Mouse (Mus musculus): ENCODE data around the gene Serpina1f. TPM values are rescaled to one million over a fixed set of nuclear protein-coding genes. Genes with fewer than 3 reads are reported as not detected.
"Not testable (repeated sequence)": the region's sequence is repeated elsewhere in the genome, so short reads cannot be mapped to it uniquely, and the experiment has no call there.

The Serpina1f gene
- 214 and 308 TPM in 2 replicates for polyA plus RNA-seq (2012; rRNA removed)

- 69% methylated on average over 8 of the region's 8 CpGs for WGBS
- Histone ChIP-seq H3K36me3 (ENCODE audit: control insufficient read depth, insufficient read depth, low read length) (no peaks in the 10 kb centered on the region), H3K4me3 (ENCODE audit: insufficient read depth, low read depth, low read length) (no peak within 1 kb of the TSS), H3K4me1 (ENCODE audit: control insufficient read depth, insufficient read depth, low read length) (no peaks in the 10 kb centered on the region; the same call in 1 of the 2 replicates), H3K27ac (ENCODE audit: insufficient read depth, low read depth, low read length) (peak within 1 kb of the TSS; percentile 19; the same call in 1 of the 2 replicates), H3K27me3 (replicated peaks; ENCODE audit: control insufficient read depth, insufficient read depth, low read length) (no peaks in the 10 kb centered on the region)
- TF ChIP-seq POLR2A (IDR thresholded peaks at IDR 0.05; ENCODE audit: low read depth, low read length): no peak
- TF ChIP-seq CTCF (conservative IDR thresholded peaks at IDR 0.05; ENCODE audit: insufficient read depth, insufficient read length, low read depth, low read length): no peak
- peak; percentile 22 for DNase-seq
These were observed at the start of gene Serpina1f for GRCm38 (mm10) chr12:103695429-103695828. Serpina1f (minus strand) TSS chr12:103695529.

- H3K27me3 ChIP-seq (replicated peaks; ENCODE audit: control insufficient read depth, insufficient read depth, low read length); H3K27ac ChIP-seq (ENCODE audit: insufficient read depth, low read depth, low read length); H3K4me1 ChIP-seq (ENCODE audit: control insufficient read depth, insufficient read depth, low read length); H3K4me3 ChIP-seq (ENCODE audit: insufficient read depth, low read depth, low read length); H3K36me3 ChIP-seq (ENCODE audit: control insufficient read depth, insufficient read depth, low read length); DNase-seq: not testable (repeated sequence)
- 60% methylated on average over 6 of the region's 6 CpGs for WGBS
These were observed 42.7 kb upstream of the Serpina1f start for GRCm38 (mm10) chr12:103737791-103738580.

GRCm38 (mm10) chr12:103735566-103735965 is 40.2 kb upstream of the Serpina1f start:
- not testable (repeated sequence) for DNase-seq; H3K36me3 ChIP-seq (ENCODE audit: control insufficient read depth, insufficient read depth, low read length); H3K4me3 ChIP-seq (ENCODE audit: insufficient read depth, low read depth, low read length); H3K27me3 ChIP-seq (replicated peaks; ENCODE audit: control insufficient read depth, insufficient read depth, low read length); H3K4me1 ChIP-seq (ENCODE audit: control insufficient read depth, insufficient read depth, low read length); H3K27ac ChIP-seq (ENCODE audit: insufficient read depth, low read depth, low read length)
- WGBS: 87% methylated on average over 4 of the region's 4 CpGs

- not testable (repeated sequence) for H3K4me3 ChIP-seq (ENCODE audit: insufficient read depth, low read depth, low read length); H3K27ac ChIP-seq (ENCODE audit: insufficient read depth, low read depth, low read length)
- 78% methylated on average over 4 of the region's 4 CpGs for WGBS
These were observed 39.8 kb upstream of the Serpina1f start for GRCm38 (mm10) chr12:103735101-103735500.

GRCm38 (mm10) chr12:103711537-103711936 is 16.2 kb upstream of the Serpina1f start:
- peak; percentile 30 for DNase-seq
- H3K4me3 ChIP-seq (ENCODE audit: insufficient read depth, low read depth, low read length): no peak overlapping the region
- 70% methylated on average over 3 of the region's 3 CpGs for WGBS
- H3K36me3 ChIP-seq (ENCODE audit: control insufficient read depth, insufficient read depth, low read length): no peaks in the 10 kb centered on the region
- no peaks in the 10 kb centered on the region for H3K4me1 ChIP-seq (ENCODE audit: control insufficient read depth, insufficient read depth, low read length)
- peak; percentile 68 for TF ChIP-seq CTCF (conservative IDR thresholded peaks at IDR 0.05; ENCODE audit: insufficient read depth, insufficient read length, low read depth, low read length)
- no peak for TF ChIP-seq POLR2A (IDR thresholded peaks at IDR 0.05; ENCODE audit: low read depth, low read length)
- H3K27me3 ChIP-seq (replicated peaks; ENCODE audit: control insufficient read depth, insufficient read depth, low read length): no peaks in the 10 kb centered on the region
- no peak overlapping the region for H3K27ac ChIP-seq (ENCODE audit: insufficient read depth, low read depth, low read length)

More at GRCm38 (mm10) chr12:103735101-103735500, 39.8 kb upstream of the Serpina1f start:
- H3K4me1 ChIP-seq (ENCODE audit: control insufficient read depth, insufficient read depth, low read length); DNase-seq; H3K36me3 ChIP-seq (ENCODE audit: control insufficient read depth, insufficient read depth, low read length); H3K27me3 ChIP-seq (replicated peaks; ENCODE audit: control insufficient read depth, insufficient read depth, low read length): not testable (repeated sequence)

- H3K4me3 ChIP-seq (ENCODE audit: insufficient read depth, low read depth, low read length): no peak overlapping the region
- H3K36me3 ChIP-seq (ENCODE audit: control insufficient read depth, insufficient read depth, low read length): no peaks in the 10 kb centered on the region
- no peak overlapping the region for H3K27ac ChIP-seq (ENCODE audit: insufficient read depth, low read depth, low read length)
- WGBS: 60% methylated on average over 1 of the region's 1 CpGs
- no peaks in the 10 kb centered on the region; the same call in 1 of the 2 replicates for H3K4me1 ChIP-seq (ENCODE audit: control insufficient read depth, insufficient read depth, low read length)
- TF ChIP-seq CTCF (conservative IDR thresholded peaks at IDR 0.05; ENCODE audit: insufficient read depth, insufficient read length, low read depth, low read length) (peak; percentile 38), POLR2A (IDR thresholded peaks at IDR 0.05; ENCODE audit: low read depth, low read length) (no peak)
- peak; percentile 36 for DNase-seq
- no peaks in the 10 kb centered on the region for H3K27me3 ChIP-seq (replicated peaks; ENCODE audit: control insufficient read depth, insufficient read depth, low read length)
These were observed 15.1 kb upstream of the Serpina1f start for GRCm38 (mm10) chr12:103710405-103710804.

GRCm38 (mm10) chr12:103706113-103706512 is 10.8 kb upstream of the Serpina1f start:
- Histone ChIP-seq H3K4me3 (ENCODE audit: insufficient read depth, low read depth, low read length) (no peak overlapping the region), H3K27me3 (replicated peaks; ENCODE audit: control insufficient read depth, insufficient read depth, low read length) (no peaks in the 10 kb centered on the region), H3K36me3 (ENCODE audit: control insufficient read depth, insufficient read depth, low read length) (no peaks in the 10 kb centered on the region), H3K4me1 (ENCODE audit: control insufficient read depth, insufficient read depth, low read length) (peaks cover 7% of the 10 kb centered on the region; the same call in 1 of the 2 replicates), H3K27ac (ENCODE audit: insufficient read depth, low read depth, low read length) (no peak overlapping the region)
- TF ChIP-seq POLR2A (IDR thresholded peaks at IDR 0.05; ENCODE audit: low read depth, low read length) (no peak), CTCF (conservative IDR thresholded peaks at IDR 0.05; ENCODE audit: insufficient read depth, insufficient read length, low read depth, low read length) (no peak)
- DNase-seq: no peak
- 58% methylated on average over 4 of the region's 4 CpGs for WGBS

All from kidney, adult 2 months (tissue).